Mouse (Mus musculus) spleen, postnatal 36 days (tissue): Measurements from ENCODE around the gene Tal1.

Source experiments
- DNase-seq, 2 experiments: peaks; one replicate each; pipeline ENCODE4 v3.0.0; 2022; ENCODE audit warnings: low spot score in 2 of 2, mixed read lengths in 1 of 2

Gene Tal1

GRCm38 (mm10) chr4:115071668-115072067 is 15.4 kb downstream of the Tal1 start:
- DNase-seq, result no peak

GRCm38 (mm10) chr4:115074789-115075188 is 18.6 kb downstream of the Tal1 start:
- no peak for DNase-seq

GRCm38 (mm10) chr4:115075204-115075915 is 19.1 kb downstream of the Tal1 start:
- peak in 1 of 2 experiments; percentile 25 for DNase-seq

GRCm38 (mm10) chr4:115078892-115079820 is 22.9 kb downstream of the Tal1 start:
- no peak for DNase-seq

GRCm38 (mm10) chr4:115079821-115080349 is 23.7 kb downstream of the Tal1 start:
- no peak for DNase-seq

GRCm38 (mm10) chr4:115083031-115083430 is 26.8 kb downstream of the Tal1 start:
- DNase-seq, result no peak

- DNase-seq, result peak; percentile 17 to 30
Measured at GRCm38 (mm10) chr4:115085522-115086095, 29.4 kb downstream of the Tal1 start.

GRCm38 (mm10) chr4:115086257-115086656 is 30.0 kb downstream of the Tal1 start:
- DNase-seq, result no peak

- no peak for DNase-seq
Measured at GRCm38 (mm10) chr4:115086763-115087415, 30.7 kb downstream of the Tal1 start.

- DNase-seq, result peak; percentile 22 to 49
Measured at GRCm38 (mm10) chr4:115088611-115089338, 32.5 kb downstream of the Tal1 start, which contains the start of gene Pdzk1ip1. Pdzk1ip1 (plus strand) TSS chr4:115088708.

- DNase-seq, result no peak
Measured at GRCm38 (mm10) chr4:115090592-115090991, 34.4 kb downstream of the Tal1 start.

- no peak for DNase-seq
Measured at GRCm38 (mm10) chr4:115091806-115092205, 35.6 kb downstream of the Tal1 start.

GRCm38 (mm10) chr4:115093331-115093864 is 37.2 kb downstream of the Tal1 start:
- no peak for DNase-seq

- DNase-seq, result no peak
Measured at GRCm38 (mm10) chr4:115094056-115094455, 37.8 kb downstream of the Tal1 start.

- peak; percentile 77 to 85 for DNase-seq
Measured at GRCm38 (mm10) chr4:115095671-115096434, 39.6 kb downstream of the Tal1 start.

GRCm38 (mm10) chr4:115096435-115097145 is 40.4 kb downstream of the Tal1 start:
- no peak for DNase-seq

- no peak for DNase-seq
Measured at GRCm38 (mm10) chr4:115097146-115097496, 40.9 kb downstream of the Tal1 start.

GRCm38 (mm10) chr4:115101682-115102081 is 45.5 kb downstream of the Tal1 start:
- DNase-seq, result no peak

GRCm38 (mm10) chr4:115103510-115103909 is 47.3 kb downstream of the Tal1 start:
- no peak for DNase-seq
